Mouse (Mus musculus) common myeloid progenitor, adult 5-6 weeks (primary cell): ENCODE measurements around the gene Pnpla6. TPM values are rescaled to one million over a fixed set of nuclear protein-coding genes. Genes with fewer than 3 reads are reported as not detected.
A peak's percentile ranks its signal among the peaks of the same experiment; 100 is the strongest.

Experiments
- ATAC-seq: replicated peaks from 2 replicates; pipeline ENCODE4 v1.8.0; 2016; ENCODE audit warnings: low read depth, mild to moderate bottlenecking, moderate TSS enrichment, inconsistent platforms; ENCODE audit not compliant: poor library complexity, severe bottlenecking
- total RNA-seq: library from RNA; stranded (forward); fragments of 200-1000, 187-1606 nt; gene quantifications from 2 replicates; pipeline ENCODE4 v1.2.3, GENCODE M21; 2017

Pnpla6 gene
- total RNA-seq: 16.1 and 21.8 TPM in 2 replicates

DNA sequence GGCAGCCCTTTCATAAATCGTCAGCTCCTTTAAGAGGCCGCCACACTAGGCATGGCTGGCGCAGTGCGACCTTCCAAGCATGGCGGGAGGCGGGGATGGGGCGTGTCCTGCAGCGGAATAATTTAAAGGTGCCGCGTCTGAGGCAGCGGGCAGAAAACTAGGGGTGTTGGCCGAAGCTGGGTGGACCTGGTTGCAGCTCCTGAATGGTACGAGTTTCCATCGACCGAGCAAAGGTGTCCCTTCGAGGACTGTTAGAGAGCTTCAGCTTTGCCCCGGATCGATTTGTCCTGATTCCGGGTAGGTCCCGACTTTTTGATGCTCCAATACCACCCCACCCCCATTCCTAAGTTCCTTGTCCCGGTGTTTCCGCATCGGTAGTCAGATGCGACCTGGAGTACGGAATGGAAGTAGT, at the start of gene Pnpla6:
Gene Pnpla6 (plus strand): TSS at position 125 of the 412 bp plus-strand sequence.
- ATAC-seq: peak; percentile 70

DNA sequence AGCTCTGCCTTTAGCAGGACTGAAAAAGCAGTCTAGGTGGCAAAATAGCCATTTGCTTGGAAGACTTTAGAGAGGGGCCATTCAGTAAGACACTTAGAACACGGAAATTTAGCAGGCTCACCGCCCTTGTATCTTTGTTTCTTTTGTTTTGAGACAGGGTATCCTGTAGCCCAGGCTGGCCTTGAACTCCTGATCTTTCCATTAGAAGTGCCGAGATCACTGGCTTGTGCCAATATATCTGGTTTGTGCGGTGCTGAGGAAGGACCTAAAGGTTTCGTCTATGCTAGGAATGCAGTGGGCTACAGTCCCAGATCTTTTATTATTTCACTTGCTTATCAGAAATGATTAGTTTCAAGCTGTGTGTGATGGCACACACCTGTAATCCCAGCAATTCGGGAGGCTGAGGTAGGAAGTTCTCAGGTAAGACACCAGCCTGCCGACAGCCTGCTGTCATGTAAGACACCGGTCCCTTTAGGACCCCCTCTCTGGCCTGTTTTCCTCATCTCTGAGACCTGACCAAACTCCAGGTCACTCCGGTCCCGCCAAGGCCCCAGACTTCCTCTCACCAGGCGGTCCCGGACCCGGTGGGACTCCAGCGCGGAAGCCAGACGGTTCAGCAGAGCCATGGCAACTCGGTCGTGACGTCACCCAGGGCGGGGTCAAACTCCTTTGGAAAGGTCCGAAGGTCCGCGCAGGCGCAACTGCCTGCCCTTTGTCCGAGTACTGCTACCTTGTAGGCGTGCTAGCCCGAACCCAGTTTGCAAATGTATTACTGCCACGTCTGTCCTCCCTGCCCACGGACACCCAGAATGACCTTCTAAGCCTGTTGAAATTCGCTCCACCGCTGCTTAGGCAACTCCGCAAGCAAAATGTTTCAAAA, 47.9 kb upstream of the Pnpla6 start, which contains the start of gene Pex11g:
Gene Pex11g (minus strand): TSS at position 675 of the 880 bp plus-strand sequence.
- peak; percentile 91 for ATAC-seq

DNA sequence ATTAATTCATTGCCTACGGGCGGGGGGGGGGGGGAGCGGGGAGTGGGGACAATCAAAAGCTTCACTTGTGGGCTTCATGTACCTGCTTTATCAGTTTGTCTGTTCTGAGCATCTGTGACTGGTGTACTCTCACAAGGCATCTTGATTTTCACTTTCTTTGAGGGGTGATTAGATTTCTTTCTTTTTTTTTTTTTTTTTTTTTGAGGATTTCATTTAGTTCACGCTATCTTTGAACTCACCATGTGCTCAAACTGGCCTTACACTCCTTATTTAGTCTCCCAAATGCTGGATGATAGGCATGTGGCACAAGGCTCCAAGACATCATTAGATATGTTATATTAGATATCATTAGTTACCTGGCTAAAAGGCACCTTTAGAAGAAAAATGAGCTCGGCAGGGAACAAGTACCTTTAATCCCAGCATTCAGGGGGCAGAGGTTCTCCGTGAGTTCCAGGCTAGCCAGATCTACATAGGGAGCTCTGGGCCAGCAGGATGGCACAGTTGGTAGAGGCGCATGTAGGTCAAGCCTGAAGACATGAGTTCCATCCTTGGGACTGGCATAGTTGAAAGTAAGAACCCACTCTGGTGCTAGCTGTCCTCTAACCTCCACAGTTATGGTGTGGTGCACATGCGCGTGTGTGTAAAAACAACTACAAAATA, 47.2 kb upstream of the Pnpla6 start:
- ATAC-seq: no peak

DNA sequence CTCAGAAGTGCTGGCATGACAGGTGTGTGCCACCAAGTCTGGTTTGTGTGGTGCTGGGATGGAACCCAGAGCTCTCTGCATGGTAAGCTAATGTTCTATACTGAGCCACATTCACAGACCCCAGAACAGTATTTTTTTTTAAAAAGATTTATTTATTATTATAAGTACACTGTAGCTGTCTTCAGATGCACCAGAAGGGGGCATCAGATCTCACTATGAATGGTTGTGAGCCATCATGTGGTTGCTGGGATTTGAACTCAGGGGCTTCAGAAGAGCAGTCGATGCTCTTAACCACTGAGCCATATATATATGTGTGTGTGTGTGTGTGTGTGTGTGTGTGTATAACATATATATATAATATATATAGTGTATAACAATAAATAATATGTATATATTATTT, 46.3 kb upstream of the Pnpla6 start:
- ATAC-seq: no peak

DNA sequence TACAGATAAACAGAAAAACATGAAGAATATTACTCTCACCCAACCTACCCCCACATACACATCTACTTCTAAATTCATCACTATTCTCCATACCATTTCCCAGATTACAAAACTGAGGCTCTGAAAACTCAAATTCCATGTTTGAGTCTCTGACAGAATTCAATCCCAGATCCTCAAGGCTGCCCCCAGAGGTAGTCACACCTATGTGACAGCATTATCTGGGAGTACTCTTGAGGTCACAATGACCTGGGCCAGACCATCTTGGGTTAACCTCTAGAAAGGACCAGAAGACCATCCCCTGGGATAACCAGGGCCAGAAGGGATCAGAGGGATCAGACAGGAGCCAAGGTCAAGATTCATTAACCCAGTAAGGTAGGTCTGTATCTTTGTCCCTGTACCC, 44.6 kb upstream of the Pnpla6 start, which contains the start of gene Tex45:
Gene Tex45 (plus strand): TSS at position 301 of the 400 bp plus-strand sequence.
- ATAC-seq: no peak

DNA sequence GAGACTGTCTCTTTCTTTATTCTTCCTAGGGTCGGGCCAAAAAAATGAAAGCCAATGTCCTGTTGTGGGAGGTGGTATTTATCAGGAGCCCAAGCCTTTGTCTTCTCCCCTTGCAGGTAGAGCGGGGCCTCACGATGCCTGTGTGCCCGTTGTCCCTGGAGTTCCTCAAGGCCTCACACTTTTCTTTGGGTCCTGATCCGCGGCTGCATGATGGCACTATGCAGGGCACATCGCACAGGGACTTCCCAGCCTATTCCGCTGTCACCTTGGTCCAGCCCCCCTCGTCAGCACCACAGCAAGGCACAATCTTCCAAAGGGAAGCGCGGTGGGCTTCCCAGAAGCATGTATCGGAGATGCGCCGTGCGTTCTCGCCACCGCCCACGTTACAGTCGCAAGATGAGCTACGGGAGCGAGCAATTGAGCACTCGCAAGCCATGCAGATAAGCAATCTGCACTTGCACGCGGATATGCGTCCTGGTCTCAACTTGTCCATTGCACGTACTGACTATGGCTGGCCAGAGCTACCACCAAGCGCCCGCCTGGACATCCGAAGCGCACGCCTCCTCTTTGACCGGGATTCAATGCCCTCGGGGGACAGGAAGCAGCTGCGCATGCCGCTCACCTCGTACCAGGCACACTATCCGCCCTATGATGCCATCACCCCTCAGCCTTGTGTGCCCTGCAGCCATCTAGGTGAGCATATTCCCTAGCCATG, 39.3 kb upstream of the Pnpla6 start:
- peak; percentile 67 for ATAC-seq

DNA sequence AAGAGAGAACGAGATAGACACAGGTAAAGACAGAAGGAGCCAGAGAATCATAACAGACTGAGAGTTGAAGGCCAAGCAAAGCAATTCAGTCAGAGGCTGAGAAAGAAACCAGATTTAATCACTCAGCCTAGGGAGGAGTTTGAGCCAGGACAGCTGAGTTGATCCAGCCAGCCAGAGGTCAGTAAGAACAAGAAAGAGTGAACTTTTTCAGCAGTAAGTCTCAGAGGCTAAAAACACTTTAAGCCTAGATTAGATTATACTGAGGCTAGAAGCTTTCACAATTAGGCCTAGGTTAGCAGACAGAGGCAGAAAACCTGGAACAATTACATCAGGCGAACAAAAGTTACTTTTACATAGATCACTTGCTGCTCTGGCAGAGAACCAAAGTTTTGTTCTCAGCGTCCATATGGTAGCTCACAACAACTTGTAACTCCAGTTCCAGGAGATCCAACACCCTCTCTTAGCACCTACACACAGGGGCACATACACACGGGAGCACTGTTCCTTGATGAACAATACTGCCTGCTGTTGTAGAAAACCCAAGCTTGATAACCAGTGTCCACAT, 34.9 kb upstream of the Pnpla6 start:
- ATAC-seq: no peak

DNA sequence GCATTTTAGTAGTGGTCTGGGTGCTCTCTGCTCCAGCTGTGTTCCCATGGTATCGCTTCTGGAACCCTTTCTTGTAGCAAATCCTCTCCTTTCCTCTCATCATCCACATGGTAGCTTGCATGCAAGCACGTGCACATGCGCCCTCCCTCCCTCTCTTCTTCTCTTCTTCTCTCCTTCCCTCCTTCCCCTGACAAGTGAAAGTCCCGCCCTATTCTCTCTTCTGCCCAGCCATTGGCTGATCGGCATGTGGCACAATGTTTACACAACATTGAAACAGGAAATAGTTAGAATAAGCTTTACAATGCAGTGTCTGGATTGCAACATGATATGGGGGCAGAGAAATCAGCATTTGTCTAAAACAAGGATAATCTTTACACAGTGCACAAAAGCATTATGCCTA, 33.6 kb upstream of the Pnpla6 start:
- ATAC-seq: peak; percentile 75

DNA sequence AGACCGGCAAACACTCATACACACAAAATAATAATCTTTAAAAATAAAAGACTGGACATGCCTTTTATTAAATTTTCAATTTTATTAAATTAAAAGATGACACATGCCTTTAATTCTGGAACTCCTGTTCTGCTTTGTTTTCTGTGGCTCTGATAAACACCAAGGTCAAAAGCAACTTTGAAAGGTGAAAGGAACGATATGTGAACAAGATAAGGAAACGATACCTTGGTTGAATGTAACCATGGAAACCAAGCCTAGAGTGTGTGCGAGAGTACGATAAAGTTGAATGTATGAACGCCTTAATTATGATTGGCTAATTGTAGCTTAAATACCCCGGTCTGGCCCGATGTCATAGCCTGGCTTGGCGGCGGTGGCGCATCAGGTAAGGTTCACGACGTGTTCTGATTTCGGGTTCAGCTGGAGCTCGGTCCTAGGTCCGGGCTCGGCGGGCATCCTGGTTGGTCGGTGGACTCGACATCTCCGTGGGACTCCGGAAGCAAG, 32.9 kb upstream of the Pnpla6 start:
- ATAC-seq: no peak

DNA sequence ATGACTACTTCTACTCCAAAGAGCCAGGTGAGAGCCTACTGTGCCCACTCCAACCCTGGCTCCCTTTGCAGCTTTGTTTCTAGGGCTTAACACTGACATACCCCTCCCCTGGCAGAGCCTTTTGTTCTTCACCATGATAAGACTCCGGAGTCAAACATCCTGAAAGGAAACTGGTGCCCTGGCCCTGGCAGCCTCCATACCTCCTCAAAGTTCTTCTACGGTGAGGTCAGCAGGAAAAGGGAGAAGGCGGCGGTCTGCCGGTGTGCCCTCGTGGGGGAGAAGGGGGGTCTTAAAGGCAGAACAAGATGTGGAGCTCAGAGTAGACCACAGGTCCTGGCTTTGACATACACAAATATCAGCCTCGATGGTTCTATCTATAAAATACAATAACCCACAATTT, 31.6 kb upstream of the Pnpla6 start:
- no peak; the same call in 1 of the 2 replicates for ATAC-seq

DNA sequence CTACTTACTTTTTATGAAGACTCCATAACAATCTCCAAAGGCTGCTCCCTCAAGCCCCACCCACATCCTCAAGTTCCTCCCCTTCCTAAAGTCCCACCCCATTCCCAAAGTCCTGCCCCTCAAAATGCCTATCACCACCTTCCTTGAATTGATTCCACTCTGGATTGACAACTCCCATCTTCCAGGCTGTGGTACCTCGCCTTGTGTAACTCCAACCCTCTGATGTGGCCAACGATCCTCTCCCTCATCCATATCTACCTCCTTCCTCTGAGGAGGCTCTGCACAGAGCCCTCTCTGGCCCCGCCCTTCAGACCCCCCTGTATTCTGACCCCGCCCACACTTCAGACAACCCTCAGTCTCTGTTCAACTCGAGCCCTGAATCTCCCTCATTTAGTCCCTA, 30.0 kb upstream of the Pnpla6 start:
- no peak for ATAC-seq

DNA sequence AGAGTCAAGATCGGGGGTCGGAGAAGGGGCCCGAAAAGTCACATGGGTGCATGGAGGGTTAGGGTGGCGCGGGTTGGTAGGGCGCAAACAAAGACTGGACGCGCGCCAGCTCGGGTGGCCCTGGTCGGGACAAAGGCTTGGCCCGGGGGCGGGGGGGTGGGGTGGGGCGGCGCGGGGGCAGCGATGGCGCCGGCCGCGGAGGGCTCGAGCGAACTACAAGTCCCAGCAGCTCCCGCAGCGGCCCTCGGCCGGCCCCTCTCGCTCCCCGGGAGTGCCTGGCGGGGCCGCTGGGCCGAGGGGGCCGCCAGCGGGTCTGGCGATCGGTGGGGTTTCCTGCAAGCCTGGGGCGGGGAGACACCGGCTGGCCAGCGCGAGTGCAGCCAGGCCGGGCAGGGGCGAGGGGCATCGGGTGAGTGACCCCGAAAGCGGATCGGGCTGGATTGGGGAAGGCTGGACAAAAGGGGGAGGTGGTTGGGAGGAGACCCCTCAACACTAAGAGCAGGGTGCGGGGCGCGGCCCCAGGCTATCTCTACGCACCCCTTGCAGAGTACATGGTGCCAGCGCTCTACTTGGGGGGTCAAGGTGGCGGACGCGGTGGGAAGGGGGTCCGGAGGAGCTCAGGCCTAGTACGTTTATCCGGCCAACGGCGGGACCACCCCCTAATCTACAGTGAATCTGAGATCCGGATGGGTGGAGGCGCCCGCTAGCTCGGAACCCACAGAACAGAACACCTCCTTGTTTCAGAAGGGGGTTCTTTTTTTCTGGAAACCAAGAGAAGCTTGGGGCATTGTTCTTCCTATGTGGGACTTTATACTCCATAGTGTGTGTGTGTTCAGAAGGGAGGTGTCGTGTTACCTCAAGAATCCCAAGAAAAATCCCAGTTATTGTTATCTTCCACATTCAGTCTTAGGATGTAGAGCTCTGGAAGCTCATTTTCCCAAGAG, 22.0 kb upstream of the Pnpla6 start, which contains the start of gene Zfp358:
Gene Zfp358 (plus strand): TSS at position 238 of the 944 bp plus-strand sequence.
- peak; percentile 81 for ATAC-seq

DNA sequence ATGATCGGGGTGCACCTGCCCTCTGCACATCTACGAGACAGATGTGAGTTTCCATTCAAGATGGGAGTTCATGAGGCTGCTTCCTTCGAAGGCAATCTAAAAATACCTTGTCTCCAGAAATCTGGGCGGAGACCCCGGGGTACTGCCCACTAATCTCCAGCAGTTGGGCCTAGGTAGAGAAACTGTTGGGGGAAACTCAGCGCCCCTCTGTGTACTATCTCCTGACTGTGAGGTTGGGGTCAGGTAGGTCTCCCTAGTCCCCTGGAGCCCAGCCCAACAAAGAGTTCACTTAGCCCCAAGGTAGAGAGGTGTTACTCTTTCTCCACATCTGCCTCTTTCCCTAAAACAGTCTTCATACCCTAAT, 21.4 kb upstream of the Pnpla6 start:
- ATAC-seq: no peak

DNA sequence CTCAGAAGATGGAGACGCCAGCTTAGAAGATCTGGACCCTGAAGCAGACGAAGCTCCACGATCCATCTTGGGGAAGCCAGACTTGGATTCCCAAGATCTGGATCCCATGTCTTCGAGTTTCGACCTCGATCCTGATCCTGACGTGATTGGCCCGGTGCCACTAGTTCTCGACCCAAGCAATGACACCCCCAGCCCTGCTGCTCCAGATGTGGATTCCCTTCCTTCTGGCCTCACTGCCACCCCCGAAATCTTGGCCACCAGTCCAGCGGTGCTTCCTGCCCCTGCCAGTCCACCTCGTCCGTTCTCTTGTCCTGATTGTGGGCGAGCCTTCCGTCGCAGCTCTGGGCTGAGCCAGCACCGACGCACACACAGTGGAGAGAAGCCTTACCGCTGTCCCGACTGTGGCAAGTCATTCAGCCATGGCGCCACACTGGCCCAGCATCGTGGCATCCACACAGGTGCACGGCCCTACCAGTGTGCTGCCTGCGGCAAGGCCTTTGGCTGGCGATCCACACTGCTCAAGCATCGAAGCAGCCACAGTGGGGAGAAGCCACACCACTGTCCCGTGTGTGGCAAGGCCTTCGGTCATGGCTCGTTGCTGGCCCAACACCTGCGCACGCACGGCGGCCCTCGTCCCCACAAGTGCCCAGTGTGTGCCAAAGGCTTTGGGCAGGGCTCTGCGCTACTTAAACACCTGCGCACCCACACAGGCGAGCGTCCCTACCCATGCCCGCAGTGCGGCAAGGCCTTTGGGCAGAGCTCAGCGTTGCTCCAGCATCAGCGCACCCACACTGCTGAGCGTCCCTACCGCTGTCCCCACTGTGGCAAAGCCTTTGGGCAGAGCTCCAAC, 19.4 kb upstream of the Pnpla6 start:
- ATAC-seq: no peak

DNA sequence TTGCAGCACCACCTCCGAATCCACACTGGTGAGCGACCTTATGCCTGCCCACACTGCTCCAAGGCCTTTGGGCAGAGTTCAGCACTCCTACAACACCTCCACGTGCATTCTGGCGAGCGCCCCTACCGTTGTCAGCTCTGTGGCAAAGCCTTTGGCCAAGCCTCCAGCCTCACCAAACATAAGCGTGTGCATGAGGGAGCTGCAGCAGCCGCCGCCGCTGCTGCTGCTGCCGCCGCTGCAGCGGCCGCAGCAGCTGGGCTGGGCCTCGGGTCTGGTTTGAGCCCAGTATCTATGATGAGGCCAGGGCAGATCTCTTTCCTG, 18.8 kb upstream of the Pnpla6 start:
- no peak for ATAC-seq

DNA sequence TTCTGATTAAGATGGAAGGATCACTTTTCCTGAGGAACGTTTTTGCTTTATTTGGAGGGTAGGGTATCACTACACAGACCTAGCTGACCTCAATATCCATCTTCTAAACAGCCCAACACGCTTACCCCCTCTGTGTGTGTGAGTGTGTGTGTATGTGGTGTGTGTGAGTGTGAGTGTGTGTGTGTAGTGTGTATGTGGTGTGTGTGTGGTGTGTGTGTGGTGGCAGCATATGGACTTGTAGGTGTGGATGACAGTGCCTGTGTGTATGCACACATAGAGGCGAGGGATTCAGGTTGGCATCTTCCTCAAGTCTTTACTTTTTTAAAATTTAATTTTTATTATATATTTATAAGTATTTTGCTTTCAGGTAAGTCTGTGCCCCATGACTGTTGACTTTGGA, 16.6 kb upstream of the Pnpla6 start:
- ATAC-seq: no peak

DNA sequence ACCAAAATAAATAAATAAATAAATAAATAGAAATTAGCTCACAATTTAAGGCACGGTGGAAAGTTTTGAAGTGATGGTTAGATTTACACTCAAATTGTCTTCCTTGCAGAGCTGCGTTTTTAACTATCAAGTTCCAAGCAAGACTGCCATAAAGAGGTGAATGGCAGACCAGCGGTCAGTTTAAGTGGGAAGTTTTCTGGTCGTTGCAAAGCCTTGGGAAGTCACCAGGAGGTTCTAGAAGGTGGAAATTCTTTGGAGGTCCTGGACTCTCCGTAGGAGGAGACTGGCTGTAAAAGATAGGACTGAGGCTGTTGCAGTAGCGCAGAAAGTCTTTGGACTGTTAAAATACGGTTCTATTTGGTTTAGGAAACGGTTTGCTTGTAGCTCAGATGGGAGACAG, 15.4 kb upstream of the Pnpla6 start:
- peak; percentile 20 for ATAC-seq
